Mouse (Mus musculus) cortical plate, adult 2 months (tissue): ENCODE results near the gene Slc9a5. TPM values are rescaled to one million over a fixed set of nuclear protein-coding genes. Genes with fewer than 3 reads are reported as not detected.

ENCODE experiments used
- H3K27ac ChIP-seq: fragments of 200-500 bp; 2 replicates; pipeline ENCODE4 v1.5.1; 2012; ENCODE audit warnings: low read length, control low read depth, inconsistent platforms; ENCODE audit not compliant: insufficient read depth
- H3K4me1 ChIP-seq: fragments of 200-500 bp; 2 replicates; pipeline ENCODE4 v1.6.1; 2011; ENCODE audit warnings: low read length; ENCODE audit not compliant: control insufficient read depth, insufficient read depth
- H3K4me3 ChIP-seq: fragments of 200-500 bp; 2 replicates; pipeline ENCODE4 v1.5.1; 2011; ENCODE audit warnings: mild to moderate bottlenecking, low read length, control low read depth; ENCODE audit not compliant: insufficient read depth
- CTCF ChIP-seq: fragments of 200-500 bp; IDR thresholded peaks from 2 replicates; pipeline ENCODE4 v1.5.1; 2011; ENCODE audit warnings: mild to moderate bottlenecking, control low read depth, low read length; ENCODE audit not compliant: insufficient read depth; ENCODE audit errors: extremely low read depth
- POLR2A ChIP-seq: fragments of 200-500 bp; IDR thresholded peaks from 2 replicates; pipeline ENCODE4 v1.6.1; 2011; ENCODE audit warnings: mild to moderate bottlenecking, low read length, control low read depth; ENCODE audit not compliant: insufficient read depth; ENCODE audit errors: extremely low read depth
- polyA plus RNA-seq: library from polyadenylated mRNA; depleted of rRNA; stranded (reverse); fragments of >200 nt; gene quantifications from 2 replicates; pipeline ENCODE4 v1.2.3, GENCODE M21; 2012

Gene Slc9a5
- polyA plus RNA-seq, 1 experiment = 33.7 TPM

DNA sequence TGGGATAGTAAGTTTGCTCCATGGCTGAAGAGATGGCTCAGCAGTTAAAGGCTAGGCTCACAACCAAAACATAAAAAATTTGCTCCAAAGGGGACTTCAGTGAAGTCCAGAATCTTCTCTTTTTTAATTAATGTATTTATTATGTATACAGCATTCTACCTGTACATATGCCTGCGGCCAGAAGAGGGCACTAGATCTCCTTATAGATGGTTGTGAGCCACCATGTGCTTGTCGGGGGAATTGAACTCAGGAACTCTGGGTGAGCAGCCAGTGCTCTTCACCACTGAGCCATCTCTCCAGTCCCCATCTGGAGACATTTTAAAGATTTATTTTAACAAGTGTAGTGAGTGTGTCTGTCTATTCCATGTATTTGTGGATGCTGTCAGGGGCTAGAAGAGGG, 18.5 kb downstream of the Slc9a5 start:
- Histone ChIP-seq H3K4me3 (no peak overlapping the region), H3K4me1 (no peaks in the 10 kb centered on the region), H3K27ac (no peak overlapping the region)
- TF ChIP-seq CTCF = peak; percentile 18; the same call in 1 of the 2 replicates
- no peak for TF ChIP-seq POLR2A

DNA sequence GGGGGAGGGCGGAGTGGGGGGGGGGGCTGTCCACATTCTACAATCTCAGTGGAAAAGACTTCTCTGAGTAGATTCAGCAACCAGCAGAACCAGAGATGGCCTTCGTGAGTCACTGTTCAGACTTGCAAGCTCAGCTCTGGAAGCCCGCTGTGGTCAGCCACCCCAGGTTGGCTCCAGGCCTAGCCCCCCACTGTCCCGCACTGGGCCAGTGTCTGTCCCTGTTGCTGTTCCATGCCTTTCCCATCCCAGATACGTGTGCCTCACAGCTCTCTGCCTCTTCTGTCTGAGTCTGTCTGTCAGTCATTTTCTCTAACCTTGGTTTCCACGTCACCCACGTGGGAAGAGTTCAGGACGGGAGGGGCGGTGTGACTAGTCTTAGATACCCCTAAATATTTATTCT, 23.8 kb downstream of the Slc9a5 start:
- Histone ChIP-seq H3K4me1 (no peaks in the 10 kb centered on the region), H3K27ac (no peak overlapping the region), H3K4me3 (no peak overlapping the region)
- no peak for TF ChIP-seq POLR2A
- TF ChIP-seq CTCF = no peak

DNA sequence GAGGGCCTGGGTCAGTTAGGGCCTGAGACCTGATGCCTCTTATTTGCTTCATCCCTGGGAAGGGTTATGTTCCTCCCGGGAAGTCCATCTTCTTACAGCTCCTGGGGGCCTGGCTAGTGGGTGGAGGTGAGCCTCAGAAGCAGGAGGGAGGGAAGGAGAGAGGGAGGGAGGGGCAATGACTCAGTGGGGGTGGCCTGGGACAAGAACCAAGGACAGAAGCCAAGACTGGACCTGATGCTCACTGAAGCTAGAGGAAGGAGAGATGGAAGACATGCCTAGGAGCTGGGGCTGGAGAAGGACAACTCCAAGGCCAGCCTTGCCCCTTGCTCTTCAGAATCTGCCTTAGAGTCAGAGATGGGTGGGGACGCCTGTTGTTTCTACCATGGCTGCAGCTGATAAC, 24.4 kb downstream of the Slc9a5 start, which contains the start of gene Plekhg4:
Gene Plekhg4 (plus strand): TSS at position 243 of the 400 bp plus-strand sequence.
- no peak within 1 kb of the TSS for H3K4me3 ChIP-seq
- TF ChIP-seq POLR2A = no peak
- TF ChIP-seq CTCF = no peak
- no peaks in the 10 kb centered on the region for H3K4me1 ChIP-seq
- no peak within 1 kb of the TSS for H3K27ac ChIP-seq

DNA sequence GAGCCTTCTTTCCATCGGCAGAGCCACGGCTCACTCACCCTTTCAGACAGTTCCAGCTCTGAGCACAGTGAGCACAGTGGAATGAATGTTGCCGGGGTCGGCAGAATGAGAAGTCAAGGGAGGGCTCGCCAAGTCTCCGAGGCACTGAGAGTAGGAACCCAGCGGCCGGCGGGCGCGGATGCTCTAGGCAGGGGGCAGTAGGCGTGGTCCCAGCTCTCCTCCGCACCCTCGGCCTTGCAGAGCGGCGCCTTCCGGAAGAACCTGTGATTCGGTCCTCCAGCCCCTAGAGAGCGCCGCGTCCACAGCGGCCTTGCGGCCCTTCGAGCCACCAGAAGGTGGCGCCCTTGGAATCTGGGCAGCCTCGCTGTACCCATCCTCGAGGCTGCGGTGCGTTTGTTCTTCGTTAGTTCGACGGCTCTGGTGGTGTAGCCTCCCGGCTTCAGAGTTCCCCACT, 25.9 kb downstream of the Slc9a5 start:
- peak; percentile 29; the same call in 1 of the 2 replicates for TF ChIP-seq CTCF
- no peak for TF ChIP-seq POLR2A
- no peaks in the 10 kb centered on the region for H3K4me1 ChIP-seq
- no peak overlapping the region for H3K27ac ChIP-seq
- no peak overlapping the region for H3K4me3 ChIP-seq

DNA sequence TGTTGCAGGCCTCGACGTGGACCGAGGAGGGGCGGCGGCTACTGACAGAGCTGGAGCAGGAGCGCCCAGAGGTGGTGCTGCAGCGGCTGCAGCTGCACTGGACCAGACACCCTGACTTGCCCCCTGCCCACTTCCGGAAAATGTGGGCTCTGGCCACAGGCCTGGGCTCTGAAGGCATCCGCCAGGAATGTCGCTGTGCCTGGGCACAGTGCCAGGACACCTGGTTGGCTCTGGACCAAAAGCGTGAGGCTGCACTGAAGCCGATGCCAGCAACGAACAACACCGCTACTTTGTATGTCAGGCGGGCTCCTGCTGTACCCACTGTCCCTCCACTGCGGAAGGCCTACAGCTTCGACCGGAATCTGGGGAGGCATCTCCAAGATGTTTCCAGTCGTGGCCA, 30.0 kb downstream of the Slc9a5 start:
- Histone ChIP-seq H3K4me1 (no peaks in the 10 kb centered on the region), H3K27ac (no peak overlapping the region), H3K4me3 (no peak overlapping the region)
- no peak for TF ChIP-seq POLR2A
- TF ChIP-seq CTCF = no peak

DNA sequence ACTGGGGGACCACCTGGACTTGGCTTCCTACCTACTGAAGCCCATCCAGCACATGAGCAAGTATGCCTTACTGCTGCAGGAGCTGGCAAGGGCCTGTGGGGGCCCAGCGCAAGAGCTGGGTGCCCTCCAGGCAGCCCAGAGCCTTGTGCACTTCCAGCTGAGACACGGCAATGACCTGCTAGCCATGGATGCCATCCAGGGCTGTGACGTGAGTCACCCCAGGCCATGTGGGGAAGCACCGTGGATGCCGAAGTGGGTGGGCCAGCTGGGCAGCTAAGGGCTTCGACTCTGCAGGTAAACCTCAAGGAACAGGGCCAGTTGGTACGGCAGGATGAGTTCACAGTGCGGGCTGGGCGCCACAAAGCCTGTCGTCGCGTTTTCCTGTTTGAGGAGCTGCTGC, 31.7 kb downstream of the Slc9a5 start:
- no peak for TF ChIP-seq CTCF
- TF ChIP-seq POLR2A = no peak
- Histone ChIP-seq H3K4me1 (no peaks in the 10 kb centered on the region), H3K27ac (no peak overlapping the region), H3K4me3 (no peak overlapping the region)

DNA sequence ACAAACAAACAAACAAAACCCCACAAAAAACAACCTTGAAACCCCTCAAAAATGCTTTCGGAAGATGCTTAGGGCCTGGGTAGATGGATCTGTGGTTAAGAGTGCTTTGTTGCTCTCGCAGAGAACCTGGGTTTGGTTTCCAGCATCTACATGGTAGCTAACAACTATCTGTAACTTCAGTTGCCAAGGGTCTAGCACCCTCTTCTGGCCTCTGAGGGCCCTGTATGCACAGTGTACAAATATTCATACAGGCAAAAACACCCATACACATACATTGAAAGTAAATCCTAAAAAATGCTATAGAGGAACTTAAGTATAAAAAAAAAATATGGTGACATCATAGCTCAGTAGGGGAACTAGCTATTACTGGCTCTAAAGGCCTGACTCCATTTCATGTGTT, 35.4 kb downstream of the Slc9a5 start:
- no peak overlapping the region for H3K27ac ChIP-seq
- TF ChIP-seq POLR2A = no peak
- TF ChIP-seq CTCF = no peak
- no peak overlapping the region for H3K4me3 ChIP-seq
- H3K4me1 ChIP-seq = no peaks in the 10 kb centered on the region

DNA sequence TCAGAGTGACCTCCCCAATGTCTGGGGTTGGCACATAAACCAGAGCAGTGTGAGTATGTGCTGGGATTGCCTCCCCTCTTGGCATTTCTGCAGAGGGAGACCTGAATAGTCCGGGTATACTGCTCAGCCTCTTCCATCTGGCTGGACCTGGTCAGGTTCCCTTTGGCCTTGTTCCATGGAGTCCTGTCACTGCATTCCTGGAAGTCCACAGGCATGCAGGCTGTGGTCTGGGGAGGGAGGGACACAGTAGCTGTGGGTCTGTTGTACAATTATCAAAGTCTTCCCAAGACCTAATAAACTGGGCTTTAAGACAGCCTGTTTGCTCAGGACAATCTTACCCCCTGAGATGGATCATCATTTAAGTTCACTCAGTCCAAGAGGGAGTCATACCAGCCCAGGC, 38.5 kb downstream of the Slc9a5 start:
- TF ChIP-seq CTCF (no peak), POLR2A (no peak)
- H3K4me1 ChIP-seq = no peaks in the 10 kb centered on the region
- H3K4me3 ChIP-seq = no peak overlapping the region
- H3K27ac ChIP-seq = no peak overlapping the region

DNA sequence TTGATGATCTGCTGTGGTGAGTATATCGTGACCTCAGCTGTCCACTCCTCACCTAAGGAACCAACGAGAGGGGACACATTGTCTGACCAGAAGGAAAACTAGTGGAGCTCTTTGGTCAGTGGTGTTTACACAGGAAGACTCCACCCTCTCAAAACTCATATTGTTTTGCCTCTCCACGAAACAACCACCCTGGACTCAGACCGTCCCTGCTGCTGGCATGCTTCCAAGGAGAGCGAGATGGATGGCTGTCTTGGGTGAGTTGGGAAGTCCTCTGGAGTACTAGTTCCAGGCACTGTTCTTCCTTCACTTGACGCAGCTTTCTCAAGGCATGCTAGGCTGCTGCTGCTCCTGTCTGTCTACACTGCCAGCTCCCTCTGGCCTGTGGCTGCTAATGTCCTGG, 40.5 kb downstream of the Slc9a5 start:
- TF ChIP-seq POLR2A (no peak), CTCF (no peak)

DNA sequence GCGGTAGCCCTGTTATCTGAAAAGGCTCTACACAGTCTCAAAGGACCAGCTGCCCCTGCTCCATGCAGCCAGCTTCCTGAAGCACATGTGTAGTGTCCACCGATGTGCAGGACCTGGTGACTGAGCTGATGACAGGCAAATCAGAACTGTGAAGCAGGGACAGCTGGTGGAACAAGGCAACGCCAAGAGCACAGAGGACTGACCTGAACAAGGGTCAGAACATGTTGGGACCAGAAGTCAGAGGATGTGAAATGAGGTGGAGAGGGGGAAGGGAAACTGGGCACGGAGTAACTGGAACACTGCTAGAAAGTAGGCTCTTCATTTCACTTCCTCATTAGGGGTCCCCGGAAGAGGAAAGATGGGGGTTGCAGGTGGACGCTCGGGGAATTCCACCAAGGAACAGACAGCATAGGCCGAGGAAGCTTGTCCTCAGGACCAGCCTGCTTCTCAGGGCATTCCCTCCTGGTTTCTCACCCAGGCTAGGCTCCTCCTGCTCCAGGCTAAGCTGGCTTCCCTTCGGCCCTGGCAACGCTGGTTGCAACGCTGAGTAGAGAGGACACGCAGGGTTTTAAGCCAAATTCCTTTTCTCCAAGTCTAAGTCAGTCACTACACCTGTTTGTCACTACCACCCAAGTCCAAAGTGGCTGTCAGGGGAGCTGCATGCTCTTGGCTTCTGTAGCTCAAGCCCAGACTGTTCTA, 44.6 kb downstream of the Slc9a5 start:
- H3K4me3 ChIP-seq = no peak overlapping the region
- no peaks in the 10 kb centered on the region; the same call in 1 of the 2 replicates for H3K4me1 ChIP-seq
- no peak overlapping the region for H3K27ac ChIP-seq
- no peak for TF ChIP-seq CTCF
- no peak for TF ChIP-seq POLR2A

More for the DNA sequence above, 40.5 kb downstream of the Slc9a5 start:
- no peak overlapping the region for H3K4me3 ChIP-seq
- no peaks in the 10 kb centered on the region for H3K4me1 ChIP-seq
- H3K27ac ChIP-seq = no peak overlapping the region
